Mouse (Mus musculus): ENCODE measurements around the gene Zfp866. TPM values are rescaled to one million over a fixed set of nuclear protein-coding genes. Genes with fewer than 3 reads are reported as not detected.

The Zfp866 gene
- 33.3 and 34.7 TPM in 2 replicates for polyA plus RNA-seq (2016; fragmentation: Nextera tagmentation; extraction: Ambion mirVana)

DNA sequence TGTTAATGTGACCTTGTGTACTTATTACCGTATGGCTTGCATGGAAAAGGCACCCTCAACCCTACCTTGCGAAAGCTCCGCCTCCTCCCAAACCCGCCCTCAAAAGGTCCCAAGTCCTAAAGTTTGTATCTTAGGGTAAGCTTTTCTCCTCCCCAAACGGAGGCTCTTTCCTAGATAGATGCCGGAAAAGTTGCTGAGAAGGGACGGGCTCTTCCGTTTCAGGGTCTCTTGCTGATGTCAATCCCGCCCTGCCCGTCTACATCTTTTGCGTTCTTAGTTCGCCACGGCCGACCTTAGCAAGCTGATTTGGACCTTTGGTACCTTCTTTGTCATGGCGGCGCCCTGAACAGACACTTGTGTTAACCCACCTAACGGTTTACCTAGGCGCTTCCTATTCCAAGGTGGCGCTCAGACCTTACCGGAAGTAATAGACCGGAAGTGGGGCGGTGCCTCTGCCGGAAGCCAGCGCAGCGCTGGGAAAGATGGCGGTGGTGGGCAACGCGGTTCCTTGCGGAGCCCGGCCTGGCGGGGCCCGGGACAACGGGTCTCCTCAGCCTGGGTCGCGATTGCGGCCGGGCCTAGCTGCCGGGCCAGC is at the start of gene Zfp866, which contains the start of gene Atp13a1:
Zfp866 (minus strand) TSS at position 406 of the 595 bp plus-strand sequence.
Atp13a1 (plus strand) TSS at position 391 of the 595 bp plus-strand sequence.
- H3K4me1 ChIP-seq, result peaks cover 25% of the 10 kb centered on the region
- peak within 1 kb of the TSS; percentile 100 for H3K4me3 ChIP-seq
- peaks cover 34% of the 10 kb centered on the region for H3K36me3 ChIP-seq (replicated peaks)
- DNase-seq (ENCODE audit: low spot score), result peak; percentile 92
- H3K27ac ChIP-seq (replicated peaks), result peak within 1 kb of the TSS; percentile 96
- H3K27me3 ChIP-seq (replicated peaks; ENCODE audit: low read depth, poor library complexity, severe bottlenecking), result no peaks in the 10 kb centered on the region
- under 1% methylated on average over 38 of the region's 38 CpGs for WGBS
- H3K9me3 ChIP-seq, result no peaks in the 10 kb centered on the region

DNA sequence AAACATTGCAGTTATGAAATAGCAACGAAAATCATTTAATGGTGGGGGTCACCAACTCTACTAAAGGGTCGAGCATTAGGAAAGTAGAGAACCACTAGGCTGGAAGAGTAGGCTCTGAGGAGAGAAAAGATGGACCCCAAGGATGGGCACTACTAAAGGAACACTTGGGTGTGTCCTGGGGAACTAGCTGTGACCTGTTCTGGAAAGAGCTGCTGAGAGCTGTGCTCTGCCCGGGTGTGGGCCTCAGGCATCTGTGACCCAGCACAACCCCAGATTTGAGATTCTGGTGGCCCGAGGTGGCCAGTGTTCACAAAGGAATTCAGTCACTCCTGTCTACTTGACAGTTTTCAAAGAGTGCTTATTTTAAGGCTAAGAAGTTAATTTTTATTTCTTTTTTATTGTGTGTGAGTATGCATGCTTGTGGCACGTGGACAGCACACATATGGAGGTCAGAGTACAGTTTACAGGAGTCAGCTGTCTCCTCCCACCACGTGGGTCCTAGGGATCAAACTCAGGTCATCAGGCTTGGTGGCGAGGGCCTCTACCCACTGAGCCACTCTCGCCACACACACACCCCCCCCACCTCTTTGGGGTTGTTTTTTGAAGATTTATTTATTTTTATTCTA is 46.2 kb upstream of the Zfp866 start:
- H3K9me3 ChIP-seq, result no peaks in the 10 kb centered on the region
- DNase-seq (ENCODE audit: low spot score), result no peak
- H3K4me3 ChIP-seq, result no peak overlapping the region
- 82% methylated on average over 8 of the region's 8 CpGs for WGBS
- H3K4me1 ChIP-seq, result peaks cover 11% of the 10 kb centered on the region
- 0 out of 2 replicates have a peak, but pooled peaks cover 4% of the 10 kb centered on the region for H3K36me3 ChIP-seq (replicated peaks)
- peaks cover 8% of the 10 kb centered on the region; the same call in 1 of the 2 replicates for H3K27me3 ChIP-seq (replicated peaks; ENCODE audit: low read depth, poor library complexity, severe bottlenecking)
- no peak overlapping the region for H3K27ac ChIP-seq (replicated peaks)

DNA sequence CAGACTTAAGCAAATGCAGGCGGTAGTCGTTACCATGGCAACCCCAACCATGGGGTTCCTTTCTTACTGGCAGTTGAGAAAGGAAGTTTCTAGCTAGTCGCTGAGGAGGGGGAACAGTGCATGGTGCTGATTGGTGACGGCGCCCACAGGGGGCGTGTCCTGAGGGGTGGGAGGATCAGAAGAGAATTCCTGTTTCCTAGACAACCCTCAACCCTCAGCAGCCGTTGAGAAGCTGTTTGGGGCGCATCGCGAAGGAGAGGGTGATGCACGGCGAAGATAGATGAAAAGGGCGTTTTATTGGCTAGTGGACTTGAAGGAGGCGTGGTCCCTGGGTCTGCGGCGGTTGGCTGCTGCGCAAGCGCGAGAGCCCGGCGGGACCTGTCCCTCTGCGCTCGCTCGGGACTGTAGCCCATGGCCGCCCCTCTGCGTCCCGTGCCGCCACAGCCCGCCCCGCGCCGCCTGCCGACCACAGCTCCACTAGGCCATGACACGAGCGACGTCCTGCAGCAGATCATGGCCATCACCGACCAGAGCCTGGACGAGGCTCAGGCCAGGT is 41.4 kb upstream of the Zfp866 start, which contains the start of gene Pbx4:
Pbx4 (plus strand) TSS at position 194 of the 556 bp plus-strand sequence.
- under 1% methylated on average over 38 of the region's 38 CpGs for WGBS
- H3K4me3 ChIP-seq, result peak within 1 kb of the TSS; percentile 81
- H3K36me3 ChIP-seq (replicated peaks), result peaks cover 33% of the 10 kb centered on the region
- peaks cover 8% of the 10 kb centered on the region; the same call in 1 of the 2 replicates for H3K27me3 ChIP-seq (replicated peaks; ENCODE audit: low read depth, poor library complexity, severe bottlenecking)
- H3K27ac ChIP-seq (replicated peaks), result peak within 1 kb of the TSS; percentile 87
- peak; percentile 96 for DNase-seq (ENCODE audit: low spot score)
- H3K9me3 ChIP-seq, result no peaks in the 10 kb centered on the region
- peaks cover 20% of the 10 kb centered on the region for H3K4me1 ChIP-seq

DNA sequence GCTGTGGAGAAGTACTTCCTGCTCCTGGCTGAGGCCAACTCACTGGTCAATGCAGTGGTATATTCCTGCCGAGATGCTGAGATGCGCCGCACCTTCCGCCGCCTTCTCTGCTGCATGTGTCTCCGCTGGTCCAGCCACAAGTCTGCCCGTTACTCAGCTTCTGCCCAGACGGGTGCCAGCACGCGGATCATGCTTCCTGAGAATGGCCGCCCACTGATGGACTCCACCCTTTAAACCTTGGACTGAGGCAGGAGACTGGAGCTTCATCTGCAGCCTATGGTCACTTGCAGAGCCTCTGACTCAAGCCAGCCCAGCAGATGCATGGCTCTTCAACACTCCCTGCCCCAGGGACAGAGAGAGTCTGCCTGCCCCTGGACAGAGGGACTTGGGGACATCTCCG is 35.4 kb upstream of the Zfp866 start:
- Histone ChIP-seq H3K9me3 (no peaks in the 10 kb centered on the region), H3K36me3 (replicated peaks) (peaks cover 69% of the 10 kb centered on the region), H3K4me1 (peaks cover 36% of the 10 kb centered on the region), H3K4me3 (0 out of 2 replicates have a peak overlapping the region, but pooled peaks have one; percentile 3), H3K27me3 (replicated peaks; ENCODE audit: low read depth, poor library complexity, severe bottlenecking) (no peaks in the 10 kb centered on the region), H3K27ac (replicated peaks) (no peak overlapping the region)
- WGBS, result 95% methylated on average over 12 of the region's 12 CpGs
- DNase-seq (ENCODE audit: low spot score), result no peak

DNA sequence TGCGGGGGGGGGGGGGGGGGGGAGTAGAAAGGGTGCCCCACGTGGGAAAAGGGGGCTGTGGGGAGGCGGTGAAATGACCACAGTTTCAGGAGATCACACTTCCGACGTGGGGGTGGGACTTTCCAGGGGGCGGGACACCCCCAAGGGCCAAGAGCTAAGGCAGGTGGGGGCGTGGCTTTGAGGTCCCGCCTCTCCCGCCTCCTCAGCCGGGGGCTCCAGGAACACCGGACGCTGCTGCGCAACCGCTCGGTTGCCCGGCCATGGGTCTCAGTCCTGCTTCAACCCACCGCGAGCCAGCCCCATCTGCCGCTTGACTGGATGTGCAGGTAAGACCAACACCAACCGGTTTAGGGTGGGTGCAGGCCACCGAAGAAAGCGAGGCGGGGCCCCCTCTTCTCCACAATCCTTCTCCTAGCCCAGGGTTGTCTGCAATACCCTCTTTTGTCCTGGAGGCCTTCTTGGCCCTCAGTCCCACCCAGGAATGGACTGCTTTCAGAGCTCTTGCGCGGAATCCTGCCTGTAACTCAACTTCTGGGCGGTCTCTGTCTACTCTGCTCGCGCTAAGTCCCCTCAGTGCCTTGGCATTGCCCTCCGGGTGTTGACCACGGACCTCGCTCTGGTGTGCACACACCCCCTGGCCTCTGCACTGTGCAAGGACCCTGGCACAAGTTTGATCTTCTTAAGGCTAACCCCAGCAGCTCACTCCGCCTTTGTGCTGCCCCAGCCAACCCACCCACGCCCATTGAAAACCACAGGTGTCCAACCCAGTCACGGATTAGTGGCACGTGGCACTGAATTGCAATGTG is 31.6 kb upstream of the Zfp866 start, which contains the start of gene Lpar2:
Lpar2 (plus strand) TSS at position 44 of the 806 bp plus-strand sequence.
- Histone ChIP-seq H3K9me3 (no peaks in the 10 kb centered on the region), H3K36me3 (replicated peaks) (peaks cover 64% of the 10 kb centered on the region), H3K27me3 (replicated peaks; ENCODE audit: low read depth, poor library complexity, severe bottlenecking) (peaks cover 5% of the 10 kb centered on the region; the same call in 1 of the 2 replicates), H3K4me3 (peak within 1 kb of the TSS; percentile 67), H3K27ac (replicated peaks) (peak within 1 kb of the TSS; percentile 85), H3K4me1 (peaks cover 35% of the 10 kb centered on the region)
- peak; percentile 93 for DNase-seq (ENCODE audit: low spot score)
- WGBS, result 1% methylated on average over 32 of the region's 35 CpGs

DNA sequence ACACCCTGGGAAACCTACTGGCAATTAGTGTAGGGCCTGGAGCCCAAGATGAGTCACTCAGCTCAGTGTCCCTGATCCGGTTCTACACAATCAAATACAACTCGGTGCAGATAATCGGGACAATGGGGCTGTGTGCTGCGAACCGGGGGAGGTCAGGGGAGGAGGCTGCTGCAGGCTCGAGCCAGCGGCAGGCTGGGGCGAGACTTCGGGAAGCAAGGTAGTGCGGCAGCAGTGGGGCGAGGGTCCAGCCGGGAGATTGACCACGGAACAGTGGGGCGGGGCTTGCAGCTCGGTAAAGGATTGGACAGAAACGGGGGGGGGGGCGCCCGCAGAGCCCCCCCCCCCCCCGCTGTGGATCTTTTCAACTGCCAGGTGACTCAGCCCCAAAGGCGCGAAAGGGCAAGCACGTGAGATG is 31.0 kb upstream of the Zfp866 start:
- DNase-seq (ENCODE audit: low spot score), result no peak
- Histone ChIP-seq H3K4me3 (peak overlapping the region; percentile 67), H3K27ac (replicated peaks) (peak overlapping the region; percentile 85), H3K36me3 (replicated peaks) (peaks cover 64% of the 10 kb centered on the region), H3K27me3 (replicated peaks; ENCODE audit: low read depth, poor library complexity, severe bottlenecking) (peaks cover 5% of the 10 kb centered on the region; the same call in 1 of the 2 replicates), H3K4me1 (peaks cover 35% of the 10 kb centered on the region), H3K9me3 (no peaks in the 10 kb centered on the region)
- 2% methylated on average over 17 of the region's 22 CpGs for WGBS

DNA sequence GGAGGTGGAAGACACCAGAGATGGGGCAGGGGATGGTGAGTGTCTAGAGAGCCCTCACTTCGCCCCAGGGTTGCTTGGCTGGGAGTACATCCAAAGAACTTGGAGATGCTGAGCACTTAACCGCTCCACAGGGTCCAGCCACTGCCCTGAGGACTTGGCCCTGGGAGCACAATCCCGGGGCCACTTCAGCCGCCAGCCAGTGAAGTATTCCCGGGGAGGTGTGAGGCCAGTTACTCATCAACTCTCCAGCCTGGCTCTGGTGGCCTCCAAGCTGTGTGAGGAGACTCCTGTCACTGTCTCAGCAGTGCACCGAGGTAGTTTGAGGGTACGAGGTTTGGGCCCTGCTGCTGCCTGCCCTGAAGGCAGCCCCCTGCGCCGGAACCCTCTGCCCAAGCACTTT is 29.5 kb upstream of the Zfp866 start:
- H3K4me3 ChIP-seq, result no peak overlapping the region
- 84% methylated on average over 9 of the region's 9 CpGs for WGBS
- H3K36me3 ChIP-seq (replicated peaks), result peaks cover 64% of the 10 kb centered on the region
- no peak overlapping the region for H3K27ac ChIP-seq (replicated peaks)
- DNase-seq (ENCODE audit: low spot score), result no peak
- H3K27me3 ChIP-seq (replicated peaks; ENCODE audit: low read depth, poor library complexity, severe bottlenecking), result peaks cover 5% of the 10 kb centered on the region; the same call in 1 of the 2 replicates
- peaks cover 42% of the 10 kb centered on the region for H3K4me1 ChIP-seq
- no peaks in the 10 kb centered on the region for H3K9me3 ChIP-seq

DNA sequence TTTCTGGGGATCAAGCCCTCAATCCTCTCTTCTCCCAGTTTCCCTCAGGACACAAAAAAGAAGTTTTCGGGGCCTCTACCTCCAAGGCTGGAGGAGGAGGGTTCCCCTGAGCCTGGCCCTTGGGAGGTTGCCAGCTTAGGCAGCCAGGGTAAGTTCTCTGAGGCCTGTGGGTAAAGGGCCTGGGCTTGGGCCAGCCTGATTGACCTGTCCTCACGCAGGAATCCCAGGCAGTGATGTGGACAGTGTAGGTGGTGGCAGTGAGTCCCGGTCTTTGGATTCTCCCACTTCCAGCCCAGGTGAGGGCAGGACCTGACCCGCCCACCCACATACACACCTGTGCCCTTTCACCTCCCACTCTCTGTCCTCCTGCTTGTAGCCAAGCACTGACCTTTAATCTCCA is 24.4 kb upstream of the Zfp866 start:
- 92% methylated on average over 4 of the region's 4 CpGs for WGBS
- Histone ChIP-seq H3K36me3 (replicated peaks) (peaks cover 82% of the 10 kb centered on the region), H3K27me3 (replicated peaks; ENCODE audit: low read depth, poor library complexity, severe bottlenecking) (peaks cover 2% of the 10 kb centered on the region; the same call in 1 of the 2 replicates), H3K9me3 (no peaks in the 10 kb centered on the region), H3K27ac (replicated peaks) (no peak overlapping the region), H3K4me3 (no peak overlapping the region), H3K4me1 (peaks cover 7% of the 10 kb centered on the region; the same call in 1 of the 2 replicates)
- DNase-seq (ENCODE audit: low spot score), result no peak

DNA sequence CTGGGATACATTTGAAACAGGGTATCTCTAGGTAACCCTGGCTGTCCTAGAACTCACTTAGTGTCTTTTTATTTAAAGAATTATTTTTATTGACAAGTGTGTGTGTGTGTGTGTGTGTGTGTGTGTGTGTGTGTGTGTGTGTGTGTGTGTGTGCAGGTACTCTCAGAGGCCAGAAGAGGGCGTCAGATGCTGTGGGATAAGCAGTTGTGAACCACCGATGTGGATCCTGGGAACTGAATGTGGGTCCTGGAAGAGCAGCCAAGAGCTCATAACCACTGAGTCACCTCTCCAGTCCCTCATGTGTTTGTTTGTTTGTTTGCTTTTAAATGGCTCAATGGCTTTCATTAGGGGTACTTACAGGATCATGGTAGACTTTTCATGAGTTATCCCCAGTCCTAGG is 23.9 kb upstream of the Zfp866 start:
- 60% methylated on average over 2 of the region's 2 CpGs for WGBS
- Histone ChIP-seq H3K9me3 (no peaks in the 10 kb centered on the region), H3K4me3 (no peak overlapping the region), H3K27ac (replicated peaks) (no peak overlapping the region), H3K36me3 (replicated peaks) (peaks cover 81% of the 10 kb centered on the region), H3K27me3 (replicated peaks; ENCODE audit: low read depth, poor library complexity, severe bottlenecking) (no peaks in the 10 kb centered on the region), H3K4me1 (peaks cover 9% of the 10 kb centered on the region)
- no peak for DNase-seq (ENCODE audit: low spot score)

DNA sequence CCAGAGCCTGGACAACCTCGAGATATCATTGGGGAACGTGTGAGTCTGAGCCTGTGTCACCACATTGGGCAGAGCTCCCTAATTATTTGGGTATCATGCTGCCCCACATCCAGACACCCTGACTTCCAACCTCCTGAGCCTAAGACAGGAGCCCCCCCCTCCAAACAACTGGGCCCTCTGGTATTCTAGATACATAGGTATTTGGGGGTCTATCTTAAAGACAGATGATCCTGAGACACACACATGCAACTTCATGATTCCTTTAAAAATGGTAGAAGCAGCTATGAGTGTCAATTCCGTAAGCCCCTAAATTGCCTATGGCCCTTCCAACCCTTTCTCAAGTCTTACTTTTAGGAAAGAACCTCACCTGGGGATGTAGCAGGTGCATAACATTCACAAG is 18.8 kb upstream of the Zfp866 start:
- Histone ChIP-seq H3K4me3 (peak overlapping the region; percentile 58; the same call in 1 of the 2 replicates), H3K27ac (replicated peaks) (no peak overlapping the region), H3K9me3 (no peaks in the 10 kb centered on the region), H3K27me3 (replicated peaks; ENCODE audit: low read depth, poor library complexity, severe bottlenecking) (no peaks in the 10 kb centered on the region), H3K36me3 (replicated peaks) (peaks cover 78% of the 10 kb centered on the region), H3K4me1 (peaks cover 20% of the 10 kb centered on the region)
- no peak for DNase-seq (ENCODE audit: low spot score)
- WGBS, result 75% methylated on average over 3 of the region's 3 CpGs

DNA sequence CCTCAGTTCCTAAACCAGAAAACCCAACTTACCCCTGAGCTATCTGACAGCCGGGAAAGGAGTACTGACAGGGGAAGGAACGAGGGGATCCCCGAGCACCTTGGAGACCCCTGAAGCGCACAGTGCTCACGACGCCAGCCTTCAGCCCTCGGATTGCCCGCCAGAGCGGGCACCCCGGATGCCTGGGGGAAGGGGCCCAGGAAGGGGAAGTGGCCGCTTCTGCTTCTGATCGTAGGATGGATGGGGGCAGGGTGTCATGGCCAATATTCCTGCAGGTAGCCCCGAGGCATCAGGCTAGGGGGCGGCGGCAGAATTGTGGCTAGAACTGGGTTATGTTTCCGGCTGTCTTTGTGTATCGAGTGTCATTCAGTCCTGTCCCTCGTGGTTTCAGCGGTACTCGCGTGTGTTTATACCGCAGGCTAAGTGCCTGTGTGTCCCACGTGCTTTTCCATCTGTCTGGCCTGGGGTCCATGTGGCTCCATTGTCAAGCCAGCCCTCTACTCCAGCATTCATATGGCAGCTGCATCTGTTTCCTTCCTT is 18.0 kb upstream of the Zfp866 start:
- peaks cover 78% of the 10 kb centered on the region for H3K36me3 ChIP-seq (replicated peaks)
- peak overlapping the region; percentile 79 for H3K27ac ChIP-seq (replicated peaks)

More for the DNA sequence above, 18.0 kb upstream of the Zfp866 start:
- Histone ChIP-seq H3K27me3 (replicated peaks; ENCODE audit: low read depth, poor library complexity, severe bottlenecking) (no peaks in the 10 kb centered on the region), H3K4me3 (peak overlapping the region; percentile 58), H3K9me3 (no peaks in the 10 kb centered on the region), H3K4me1 (peaks cover 20% of the 10 kb centered on the region)
- 3% methylated on average over 23 of the region's 23 CpGs for WGBS
- DNase-seq (ENCODE audit: low spot score), result peak; percentile 47

All from embryonic facial prominence, embryonic 10.5 days (tissue).